Mouse (Mus musculus) erythroblast, embryonic 14.5 days (primary cell): ENCODE data around the gene Gabarap.

Experiments used
- GATA1 ChIP-seq: IDR thresholded peaks from 2 replicates; pipeline ENCODE4 v1.6.1; 2012; ENCODE audit warnings: low read length, inconsistent platforms, mixed read lengths
- TAL1 ChIP-seq: IDR thresholded peaks from 3 replicates; pipeline ENCODE4 v1.6.1; 2012; ENCODE audit warnings: low read length, inconsistent platforms, mixed read lengths

DNA sequence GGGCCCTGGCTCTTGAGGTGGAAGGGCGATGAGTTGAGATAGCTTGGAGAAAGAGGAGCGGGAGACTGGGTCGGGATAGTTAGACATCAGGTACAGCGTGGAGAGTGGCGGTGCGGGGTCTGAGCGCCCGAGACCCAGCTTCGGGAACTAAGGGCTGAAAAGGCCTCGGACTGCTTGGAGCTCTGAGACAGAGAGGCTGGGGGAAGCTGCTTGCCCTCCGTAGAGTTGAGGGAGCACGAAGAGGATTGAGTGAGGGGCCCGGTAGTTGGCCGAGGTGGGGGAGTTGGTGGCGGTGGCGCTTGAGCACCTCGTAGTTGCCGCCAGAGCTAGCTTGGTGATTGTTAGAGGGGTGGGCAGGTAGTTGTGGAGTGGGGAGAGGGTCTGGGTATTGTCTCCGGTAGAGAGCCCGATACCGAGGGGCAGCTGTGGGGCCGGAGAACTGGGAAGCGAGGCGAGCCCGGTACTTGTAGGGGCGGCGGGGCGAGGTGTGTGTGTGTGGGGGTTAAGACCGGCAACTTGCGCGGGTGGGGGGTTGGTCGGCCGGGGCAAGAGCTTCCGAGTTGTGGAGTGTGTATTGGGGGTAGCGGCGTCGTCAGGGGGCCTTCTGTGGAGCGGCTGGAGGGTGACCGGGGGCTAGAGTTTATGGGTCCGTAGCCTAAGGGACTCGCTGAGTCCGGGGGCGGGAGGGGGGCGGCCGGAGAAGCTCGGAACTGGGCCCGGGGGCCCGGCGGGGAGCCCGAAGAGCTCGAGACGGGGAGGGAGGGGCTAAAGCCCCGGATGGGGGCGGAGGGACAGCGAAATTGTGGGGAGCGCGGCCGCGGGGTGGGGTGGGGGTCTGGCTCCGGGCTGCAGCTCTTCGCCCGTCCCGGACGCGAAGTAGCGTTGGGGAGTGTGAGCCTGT lies 5.5 kb downstream of the Gabarap start:
- TF ChIP-seq TAL1 (no peak), GATA1 (no peak)
